Mouse (Mus musculus) heart, postnatal 14 days (tissue): ENCODE data around the gene Serpinc1. TPM values are rescaled to one million over a fixed set of nuclear protein-coding genes. Genes with fewer than 3 reads are reported as not detected.

Experiments used
- DNase-seq, 2 experiments: peaks; one replicate each; pipeline ENCODE4 v3.0.0; 2021 to 2022
- intact Hi-C: fragments of 180-260 bp; cut with DNase I; formaldehyde crosslinking; loops from one replicate; pipeline ENCODE4 v1.15.1; 2025
- total RNA-seq, 2 experiments: library from RNA; stranded (reverse); gene quantifications; 2 replicates each; pipeline ENCODE4 v1.2.3; 2021

Gene Serpinc1
- total RNA-seq, 2 experiments from 2014 or later, result 0.31 to 0.41 TPM

DNA sequence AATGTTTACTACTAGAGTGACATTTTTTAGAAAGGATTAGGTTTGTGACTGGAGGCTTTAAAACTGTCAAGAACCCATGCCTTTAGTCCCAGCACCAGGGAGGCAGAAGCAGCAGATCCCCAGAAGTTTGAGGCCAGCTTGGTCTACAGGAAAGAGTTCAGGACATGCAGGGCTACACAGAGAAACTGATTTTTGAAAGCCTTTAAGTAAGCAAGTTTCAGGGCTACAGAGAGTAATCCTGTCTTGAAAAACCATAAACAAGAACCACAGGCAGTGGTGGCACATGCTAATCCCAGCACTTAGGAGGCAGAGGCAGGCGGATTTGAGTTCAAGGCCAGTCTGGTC, 62.0 kb downstream of the Serpinc1 start:
- DNase-seq, result no peak
- intact Hi-C loops, result no loop called here

- no peak for DNase-seq
- intact Hi-C loops, result no loop called here
These were observed 62.5 kb downstream of the Serpinc1 start for GRCm38 (mm10) chr1:161040855-161041254.

DNA sequence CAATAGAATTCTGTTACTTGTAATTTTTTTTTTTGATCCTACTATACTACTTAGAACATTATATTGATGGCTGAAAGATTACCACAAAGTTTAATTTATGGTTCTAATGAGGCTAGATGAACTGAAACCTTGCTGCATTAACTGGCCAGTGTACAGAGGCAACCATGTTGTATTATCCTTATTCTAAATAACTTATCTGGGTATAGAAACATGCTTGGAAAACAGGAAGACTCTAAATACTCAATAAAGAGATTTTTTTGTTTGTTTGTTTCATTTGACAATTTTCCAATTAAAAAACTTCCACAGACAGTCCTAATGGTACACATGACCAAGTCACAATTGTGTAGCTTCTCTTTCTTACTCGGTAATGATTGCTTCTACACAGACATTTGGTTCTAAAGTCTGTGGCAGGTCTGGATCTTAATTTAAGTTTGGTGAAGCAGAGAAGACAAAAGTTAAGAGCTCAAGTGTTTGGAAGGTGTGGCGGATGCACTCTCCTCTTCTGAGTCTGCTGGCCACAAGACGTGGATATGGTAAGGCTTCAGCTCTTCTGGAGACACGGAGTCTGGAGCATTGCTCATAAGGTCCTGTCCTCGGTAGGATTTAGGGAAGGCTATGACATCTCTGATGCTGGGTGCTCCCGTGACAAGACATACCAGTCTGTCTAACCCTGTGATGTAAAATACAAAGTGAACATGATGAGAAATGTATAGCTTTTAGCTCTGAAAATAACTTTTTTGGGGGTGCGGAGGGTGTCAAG, 63.1 kb downstream of the Serpinc1 start:
- no peak for DNase-seq
- intact Hi-C loops, result no loop called here

DNA sequence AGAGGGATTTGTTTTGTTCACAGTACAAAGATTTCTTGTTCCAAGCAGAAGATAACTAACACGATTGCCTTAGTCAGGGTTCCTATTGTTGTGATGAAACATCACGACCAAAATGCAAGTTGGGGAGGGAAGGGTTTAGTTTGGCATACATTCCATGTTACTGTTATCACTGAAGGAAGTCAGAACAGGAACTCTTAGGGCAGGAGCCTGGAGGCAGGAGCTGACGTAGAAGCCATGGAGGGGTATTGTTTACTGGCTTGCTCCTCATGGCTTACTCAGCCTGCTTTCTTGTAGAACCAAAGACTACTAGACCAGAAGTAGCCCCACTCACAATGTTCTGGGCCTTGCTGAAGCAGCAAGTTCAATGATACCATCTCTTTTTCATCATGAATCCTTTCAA, 68.6 kb downstream of the Serpinc1 start:
- no peak for DNase-seq
- intact Hi-C loops, result no loop called here

Other genes starting within 250 kb of the Serpinc1 start
- gene Rabgap1l, start 185.4 kb upstream of the Serpinc1 start, total RNA-seq, result 10 to 100 TPM; 71.1 to 83.6 TPM
- 10 to 100 TPM; 48.0 to 48.5 TPM for gene Rc3h1, start 72.2 kb upstream of the Serpinc1 start, total RNA-seq
- 10 to 100 TPM; 12.8 to 15.8 TPM for gene Zbtb37, start 56.3 kb downstream of the Serpinc1 start, total RNA-seq
- 10 to 100 TPM; 17.4 to 17.6 TPM for gene Dars2, start 92.1 kb downstream of the Serpinc1 start, total RNA-seq
- 1 to 10 TPM; 1.9 to 2.2 TPM for gene Cenpl, start 92.1 kb downstream of the Serpinc1 start, total RNA-seq
- 10 to 100 TPM; 11.4 to 12.4 TPM for gene Klhl20, start 152.9 kb downstream of the Serpinc1 start, total RNA-seq
- gene Ankrd45, start 164.1 kb downstream of the Serpinc1 start, total RNA-seq, result 1 to 10 TPM; 2.2 to 3.1 TPM
- gene Tex50, start 180.7 kb downstream of the Serpinc1 start, total RNA-seq, result not detected